Mouse (Mus musculus) cerebellum, postnatal 25 days (tissue): ENCODE results near the gene Macf1.

ENCODE experiments used
- DNase-seq, 2 experiments: peaks; one replicate each; pipeline ENCODE4 v3.0.0; 2021; ENCODE audit warnings: mixed read lengths in 2 of 2

The Macf1 gene

GRCm38 (mm10) chr4:123592046-123592445 lies 92.1 kb downstream of the Macf1 start:
- peak; percentile 42 to 68 for DNase-seq

- DNase-seq: peak in 1 of 2 experiments; percentile 56
Measured at GRCm38 (mm10) chr4:123591026-123591635, 93.0 kb downstream of the Macf1 start.

- no peak for DNase-seq
Measured at GRCm38 (mm10) chr4:123589496-123589895, 94.7 kb downstream of the Macf1 start.

- peak in 1 of 2 experiments; percentile 52 for DNase-seq
Measured at GRCm38 (mm10) chr4:123588353-123589301, 95.5 kb downstream of the Macf1 start.

- DNase-seq: no peak
Measured at GRCm38 (mm10) chr4:123587616-123588015, 96.5 kb downstream of the Macf1 start.

- no peak for DNase-seq
Measured at GRCm38 (mm10) chr4:123584720-123585093, 99.5 kb downstream of the Macf1 start.

- no peak for DNase-seq
Measured at GRCm38 (mm10) chr4:123584084-123584719, 100.0 kb downstream of the Macf1 start.

GRCm38 (mm10) chr4:123577469-123578088 lies 106.6 kb downstream of the Macf1 start:
- DNase-seq: no peak

GRCm38 (mm10) chr4:123572434-123573336 lies 111.5 kb downstream of the Macf1 start:
- DNase-seq: no peak

GRCm38 (mm10) chr4:123571869-123572268 lies 112.3 kb downstream of the Macf1 start:
- DNase-seq: no peak

- peak in 1 of 2 experiments; percentile 23 for DNase-seq
Measured at GRCm38 (mm10) chr4:123565291-123565861, 118.8 kb downstream of the Macf1 start.

- DNase-seq: no peak
Measured at GRCm38 (mm10) chr4:123564051-123564791, 119.9 kb downstream of the Macf1 start.

GRCm38 (mm10) chr4:123562177-123562815 lies 121.9 kb downstream of the Macf1 start:
- no peak for DNase-seq

GRCm38 (mm10) chr4:123560896-123561295 lies 123.3 kb downstream of the Macf1 start:
- DNase-seq: no peak

- no peak for DNase-seq
Measured at GRCm38 (mm10) chr4:123558496-123558895, 125.7 kb downstream of the Macf1 start.

GRCm38 (mm10) chr4:123555251-123555650 lies 128.9 kb downstream of the Macf1 start:
- no peak for DNase-seq

GRCm38 (mm10) chr4:123552689-123553088 lies 131.5 kb downstream of the Macf1 start:
- DNase-seq: no peak

GRCm38 (mm10) chr4:123548317-123548716 lies 135.8 kb downstream of the Macf1 start:
- peak; percentile 45 to 71 for DNase-seq

GRCm38 (mm10) chr4:123543691-123544090 lies 140.5 kb downstream of the Macf1 start:
- DNase-seq: no peak

GRCm38 (mm10) chr4:123535271-123535670 lies 148.9 kb downstream of the Macf1 start:
- peak; percentile 76 to 86 for DNase-seq
